Mouse (Mus musculus) G1E (cell line): ENCODE measurements around the gene Kcnk12. TPM values are rescaled to one million over a fixed set of nuclear protein-coding genes. Genes with fewer than 3 reads are reported as not detected.

ENCODE experiments used
- ATAC-seq: 2 replicates; pipeline ENCODE4 v1.8.0; 2016; ENCODE audit warnings: mild to moderate bottlenecking; ENCODE audit not compliant: insufficient number of reproducible peaks, poor library complexity, low FRiP score, severe bottlenecking; ENCODE audit errors: extremely low read depth
- DNase-seq: peaks from one replicate; pipeline ENCODE4 v3.0.0; 2012; ENCODE audit warnings: low spot score
- H3K27me3 ChIP-seq: 2 replicates; pipeline ENCODE4 v1.6.1; 2012; ENCODE audit warnings: mild to moderate bottlenecking, low read length, inconsistent platforms; ENCODE audit not compliant: insufficient read depth
- H3K36me3 ChIP-seq: replicated peaks from 2 replicates; pipeline ENCODE3; 2012; ENCODE audit warnings: mild to moderate bottlenecking, inconsistent platforms
- H3K4me1 ChIP-seq: 2 replicates; pipeline ENCODE4 v1.6.1; 2012; ENCODE audit warnings: low read depth, low read length, inconsistent platforms, mixed read lengths; ENCODE audit not compliant: insufficient read depth
- H3K4me3 ChIP-seq: 2 replicates; pipeline ENCODE4 v1.5.1; 2012; ENCODE audit warnings: low read depth, mild to moderate bottlenecking, inconsistent platforms, low read length, moderate library complexity, mixed read lengths
- H3K9me3 ChIP-seq: replicated peaks from 2 replicates; pipeline ENCODE4 v1.6.1; 2012; ENCODE audit warnings: inconsistent platforms
- CTCF ChIP-seq: IDR thresholded peaks from 2 replicates; pipeline ENCODE4 v1.5.1; 2012; ENCODE audit warnings: low read depth, low read length, inconsistent platforms, mixed read lengths
- GATA1 ChIP-seq: IDR thresholded peaks from 2 replicates; pipeline ENCODE4 v1.6.1; 2012; ENCODE audit warnings: borderline replicate concordance, low read length, inconsistent platforms, mixed read lengths
- GATA2 ChIP-seq: IDR thresholded peaks from 2 replicates; pipeline ENCODE4 v1.6.1; 2012; ENCODE audit warnings: low read depth, low read length, inconsistent platforms, borderline replicate concordance
- POLR2AphosphoS5 ChIP-seq: IDR thresholded peaks from 2 replicates; pipeline ENCODE4 v1.6.1; 2012; ENCODE audit warnings: low read depth, low read length, inconsistent platforms; ENCODE audit not compliant: insufficient replicate concordance
- TAL1 ChIP-seq: conservative IDR thresholded peaks from 2 replicates; pipeline ENCODE4 v1.6.1; 2012; ENCODE audit warnings: low read depth, low read length, inconsistent platforms, mixed read lengths
- polyA plus RNA-seq: library from polyadenylated mRNA; stranded (reverse); fragments of >175 nt; gene quantifications from 2 replicates; pipeline ENCODE4 v1.2.3, GENCODE M21; 2012
- total RNA-seq, 2 experiments: library from RNA; stranded (forward) in 1 of 2; stranded (reverse) in 1 of 2; fragments of 200-1000 nt in 1 of 2; fragments of >200 nt in 1 of 2; fragmentation: Nextera tagmentation in 1 of 2; gene quantifications; 2 replicates each; pipeline ENCODE4 v1.2.3; 2014 to 2017

Kcnk12 gene
- total and polyA plus RNA-seq, 3 experiments: not detected

DNA sequence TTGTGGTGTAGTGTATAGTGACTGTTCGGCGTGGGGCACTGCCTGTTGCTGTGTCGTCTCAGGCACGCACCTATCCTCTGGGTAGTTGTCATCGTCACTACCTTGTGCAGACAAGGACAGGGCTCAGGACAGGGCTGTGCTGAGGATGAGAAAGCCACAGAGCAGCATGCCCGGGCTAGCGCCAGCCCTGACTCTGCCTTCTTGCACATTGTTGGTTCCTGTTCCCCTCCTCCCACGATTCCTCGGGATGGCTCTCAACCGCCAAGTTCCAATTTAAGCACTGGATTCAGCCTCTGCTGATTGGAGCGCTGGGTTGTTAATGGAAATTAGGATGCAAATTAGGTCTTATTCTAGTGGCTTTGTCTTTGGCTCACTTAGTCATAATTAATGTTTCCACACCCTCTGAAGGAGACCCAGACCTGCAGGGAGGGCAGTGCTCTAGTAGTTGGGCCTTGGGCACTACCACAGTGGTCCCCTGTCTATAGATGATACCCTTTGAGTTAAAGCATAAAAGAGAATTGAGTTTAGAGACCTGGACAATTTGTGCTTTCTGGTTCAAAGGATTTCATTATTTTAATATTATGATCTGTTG lies 101.8 kb downstream of the Kcnk12 start:
- no peaks in the 10 kb centered on the region for H3K9me3 ChIP-seq
- H3K4me1 ChIP-seq: peaks cover 6% of the 10 kb centered on the region
- H3K27me3 ChIP-seq: no peaks in the 10 kb centered on the region
- TF ChIP-seq TAL1: no peak
- TF ChIP-seq GATA2: no peak
- TF ChIP-seq CTCF: no peak
- no peak for TF ChIP-seq GATA1
- no peak for TF ChIP-seq POLR2AphosphoS5
- ATAC-seq (no peak), DNase-seq (no peak)
- peaks cover 92% of the 10 kb centered on the region for H3K36me3 ChIP-seq
- no peak overlapping the region for H3K4me3 ChIP-seq

Other genes starting within 250 kb of the Kcnk12 start
- gene Epcam, start 162.0 kb downstream of the Kcnk12 start, total RNA-seq (2014; fragmentation: Nextera tagmentation): not detected in 2 replicates
- gene Epcam, start 162.0 kb downstream of the Kcnk12 start, total RNA-seq (2017): not detected in 2 replicates
- gene Epcam, start 162.0 kb downstream of the Kcnk12 start, polyA plus RNA-seq: not detected in 2 replicates
- 51.7 and 58.5 TPM in 2 replicates for gene Msh2, start 125.7 kb downstream of the Kcnk12 start, total RNA-seq (2014; fragmentation: Nextera tagmentation)
- 93.0 and 110 TPM in 2 replicates for gene Msh2, start 125.7 kb downstream of the Kcnk12 start, total RNA-seq (2017)
- gene Msh2, start 125.7 kb downstream of the Kcnk12 start, polyA plus RNA-seq: 64.9 and 96.0 TPM in 2 replicates
- gene Rpl36-ps4, start 123.0 kb upstream of the Kcnk12 start, total RNA-seq (2014; fragmentation: Nextera tagmentation): not detected in 2 replicates
- gene Rpl36-ps4, start 123.0 kb upstream of the Kcnk12 start, total RNA-seq (2017): not detected in 2 replicates
- gene Rpl36-ps4, start 123.0 kb upstream of the Kcnk12 start, polyA plus RNA-seq: not detected in 2 replicates
- gene Msh6, start 177.1 kb upstream of the Kcnk12 start, total RNA-seq (2014; fragmentation: Nextera tagmentation): 82.3 and 85.9 TPM in 2 replicates
- 101 and 118 TPM in 2 replicates for gene Msh6, start 177.1 kb upstream of the Kcnk12 start, total RNA-seq (2017)
- 27.0 and 27.7 TPM in 2 replicates for gene Msh6, start 177.1 kb upstream of the Kcnk12 start, polyA plus RNA-seq